Mouse (Mus musculus) MEL-GATA-1-ER (cell line): ENCODE measurements around the gene C1qtnf7.

Source experiments
- DNase-seq: peaks from one replicate; pipeline ENCODE4 v3.0.0-alpha.2; 2012; ENCODE audit warnings: low read depth; ENCODE audit errors: extremely low read depth

Gene C1qtnf7

DNA sequence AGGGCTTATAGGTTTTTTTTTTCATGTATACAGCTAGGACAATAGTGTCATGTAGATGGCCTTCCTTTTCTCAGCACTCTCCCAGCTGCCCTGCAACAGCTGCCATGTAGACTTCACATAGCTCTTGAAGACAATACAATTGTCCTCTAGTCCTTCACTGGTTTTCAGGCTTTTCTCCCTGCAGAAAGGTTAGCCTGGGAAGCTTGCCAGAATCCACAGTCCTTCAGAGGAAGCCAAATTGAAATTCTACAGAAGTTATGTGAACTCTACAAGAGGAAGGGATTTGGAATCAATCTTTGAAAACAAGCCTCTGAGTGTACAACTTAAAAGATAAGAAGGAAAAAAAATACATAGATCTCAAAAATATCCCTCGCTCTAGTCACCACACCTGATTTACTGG is 94.4 kb downstream of the C1qtnf7 start:
- DNase-seq = no peak

DNA sequence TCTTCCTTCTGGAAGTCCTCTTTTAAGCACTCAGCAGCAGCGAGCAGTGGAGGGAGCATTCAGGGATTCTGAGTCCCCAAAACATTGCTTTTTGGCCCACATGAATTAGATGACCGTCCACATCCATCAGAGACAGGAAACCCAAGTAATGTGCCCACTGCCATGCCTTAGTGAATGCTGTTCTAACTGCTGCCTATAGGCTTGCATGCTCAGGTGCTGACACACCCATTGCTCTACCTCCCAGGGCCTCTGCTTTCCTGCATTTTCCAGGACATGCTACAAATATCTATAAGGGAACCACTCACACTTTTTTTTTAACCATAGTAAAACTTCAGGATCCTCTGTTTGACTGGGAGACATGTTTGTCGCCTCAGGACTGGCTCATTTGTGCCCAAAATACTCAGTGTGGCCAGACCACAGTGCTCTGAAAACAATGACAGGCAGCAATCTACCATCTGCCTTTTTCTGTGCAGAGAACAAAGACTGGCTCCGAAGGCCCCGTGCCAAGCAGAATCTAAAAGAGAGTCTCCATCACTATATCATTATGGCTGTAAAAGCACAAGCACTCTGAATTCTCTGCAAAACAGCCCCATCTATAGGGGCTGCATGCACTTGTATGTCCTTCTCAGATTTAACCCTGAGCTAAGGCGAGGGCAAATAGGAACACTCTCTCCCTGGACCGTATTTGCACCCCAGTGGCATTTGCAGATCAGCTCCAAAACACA is 106.4 kb downstream of the C1qtnf7 start:
- no peak for DNase-seq

DNA sequence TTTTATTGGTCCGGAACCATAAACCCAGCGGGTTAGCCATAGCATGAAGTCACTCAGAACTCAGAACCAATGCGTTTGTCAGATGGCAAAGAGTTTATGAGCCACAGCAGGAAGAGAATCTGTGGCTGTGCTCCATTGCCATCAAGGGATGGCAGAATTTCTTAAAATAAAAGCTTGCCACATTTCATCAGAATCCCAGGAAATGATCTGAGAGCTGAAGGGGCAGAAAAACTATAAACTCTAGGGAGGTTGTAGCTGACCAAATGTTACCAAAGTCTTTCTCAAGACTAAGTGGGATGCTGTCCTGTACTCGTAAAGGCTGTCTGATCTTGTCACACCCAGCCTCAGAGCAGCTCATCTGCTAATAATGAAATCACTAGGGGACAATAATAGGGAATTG is 110.1 kb downstream of the C1qtnf7 start:
- DNase-seq = no peak

DNA sequence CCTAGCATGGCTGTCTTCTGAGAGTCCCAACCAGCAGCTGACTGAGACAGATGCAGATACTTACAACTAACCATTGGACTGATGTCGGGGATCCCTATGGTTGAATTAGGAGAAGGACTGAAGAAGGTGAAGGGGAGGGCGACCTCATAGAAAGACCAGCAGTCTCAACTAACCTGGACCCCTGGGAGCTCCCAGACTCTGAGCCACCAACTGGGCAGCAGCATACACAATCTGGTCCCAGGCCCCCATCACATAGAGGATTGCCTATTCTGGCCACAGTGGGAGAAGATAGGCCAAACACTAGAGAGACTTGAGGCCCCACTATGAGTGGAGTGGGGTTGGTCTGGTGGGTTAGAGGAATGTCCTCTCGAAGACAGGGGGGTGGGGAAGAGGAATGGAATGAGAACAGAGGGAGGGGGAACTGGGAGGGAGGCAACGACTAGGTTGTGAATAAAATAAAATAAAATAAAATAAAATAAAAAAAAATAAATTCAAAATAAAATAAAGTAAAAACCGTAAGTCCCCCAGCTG is 118.8 kb downstream of the C1qtnf7 start:
- no peak for DNase-seq

DNA sequence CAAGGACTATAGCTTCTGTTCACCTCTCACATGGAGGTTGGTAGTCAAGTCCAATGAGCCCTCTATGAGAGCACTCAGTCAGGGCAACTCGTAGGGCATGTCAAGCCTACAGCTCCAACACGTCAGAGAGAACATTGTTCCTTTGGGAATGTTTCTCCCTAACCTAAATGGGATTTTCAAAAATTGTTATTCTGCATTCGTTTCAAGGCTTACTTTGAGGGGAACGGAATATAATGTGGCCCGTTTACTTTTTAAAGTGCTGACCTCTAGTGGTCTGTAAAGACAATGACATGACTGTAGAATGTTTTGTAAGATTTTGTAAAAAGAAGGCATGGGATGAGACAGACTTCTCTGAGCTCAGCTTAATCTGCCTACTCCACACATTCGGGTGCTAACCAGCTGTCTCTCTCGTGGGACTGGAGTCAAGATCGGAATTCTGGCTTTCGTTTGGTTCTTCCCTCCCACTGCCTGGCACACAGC is 119.3 kb downstream of the C1qtnf7 start:
- no peak for DNase-seq

DNA sequence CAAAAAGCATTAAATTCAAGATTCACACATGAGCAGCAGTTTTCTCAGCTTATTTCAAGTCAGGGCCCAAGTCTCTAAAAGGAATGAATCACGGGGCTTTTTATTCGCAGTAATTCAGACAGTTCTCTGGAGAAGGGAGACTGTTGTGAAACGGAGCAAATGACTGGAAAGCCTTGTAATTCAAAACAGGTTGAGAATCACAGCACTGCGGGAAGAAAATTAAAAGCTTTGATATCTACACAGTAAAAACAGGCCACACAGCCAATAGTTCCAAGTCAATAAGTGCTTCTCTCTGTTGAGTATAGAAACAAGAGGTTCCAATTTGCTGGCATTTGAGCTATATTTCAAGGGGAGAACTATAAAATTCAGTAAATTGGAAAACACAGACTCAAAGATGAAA is 129.7 kb downstream of the C1qtnf7 start:
- no peak for DNase-seq

DNA sequence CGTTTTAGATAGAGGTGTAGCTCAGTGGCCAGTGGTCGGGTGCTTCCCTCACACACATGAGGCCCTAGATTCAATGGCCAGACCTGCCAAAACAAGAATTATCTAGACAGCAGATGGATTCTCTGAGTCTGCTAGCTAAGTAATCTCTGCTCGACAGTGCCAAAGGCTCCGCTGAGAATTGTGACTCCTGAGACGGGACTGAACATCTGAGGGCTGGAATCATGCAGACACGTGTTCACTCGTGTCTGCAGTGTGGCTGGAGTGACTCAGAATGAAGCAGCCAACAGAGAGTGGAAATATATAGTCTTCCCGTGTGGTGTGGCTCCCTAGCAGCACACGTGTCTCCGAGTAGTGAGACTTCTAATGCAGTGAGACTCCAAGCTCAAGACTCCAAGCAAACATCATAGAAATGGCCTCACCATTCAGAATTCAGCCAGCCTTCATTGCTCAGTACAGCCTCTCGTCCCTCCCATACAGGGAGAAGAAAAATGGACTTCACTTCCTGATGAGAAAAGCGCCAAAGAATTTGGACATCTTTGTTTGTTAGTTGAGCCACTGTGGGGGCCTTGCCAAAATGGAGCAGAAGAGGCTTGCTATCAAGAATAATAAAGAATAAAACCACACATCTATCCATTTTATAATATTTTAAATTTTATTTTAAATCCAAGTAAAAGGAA is 131.9 kb downstream of the C1qtnf7 start:
- DNase-seq = no peak

DNA sequence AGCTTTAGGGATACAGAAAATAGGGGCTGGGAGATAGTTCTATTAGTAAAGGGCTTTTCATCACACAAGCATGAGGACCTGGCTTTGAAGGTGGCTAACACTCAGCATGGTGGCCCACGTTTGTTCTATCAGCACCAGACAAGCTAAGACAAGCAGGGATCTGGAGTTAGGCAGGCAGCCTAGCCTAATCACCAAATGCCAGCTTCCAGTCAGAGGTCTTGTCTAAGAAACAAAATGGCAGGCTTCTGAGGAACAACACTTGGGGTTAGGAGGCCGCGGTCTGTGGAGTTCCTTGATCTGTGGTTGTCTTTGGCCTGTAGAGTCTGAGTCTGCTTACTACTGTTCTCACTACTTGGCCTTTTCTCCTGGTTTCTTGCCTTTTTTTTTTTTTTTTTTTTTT is 146.2 kb downstream of the C1qtnf7 start:
- no peak for DNase-seq

DNA sequence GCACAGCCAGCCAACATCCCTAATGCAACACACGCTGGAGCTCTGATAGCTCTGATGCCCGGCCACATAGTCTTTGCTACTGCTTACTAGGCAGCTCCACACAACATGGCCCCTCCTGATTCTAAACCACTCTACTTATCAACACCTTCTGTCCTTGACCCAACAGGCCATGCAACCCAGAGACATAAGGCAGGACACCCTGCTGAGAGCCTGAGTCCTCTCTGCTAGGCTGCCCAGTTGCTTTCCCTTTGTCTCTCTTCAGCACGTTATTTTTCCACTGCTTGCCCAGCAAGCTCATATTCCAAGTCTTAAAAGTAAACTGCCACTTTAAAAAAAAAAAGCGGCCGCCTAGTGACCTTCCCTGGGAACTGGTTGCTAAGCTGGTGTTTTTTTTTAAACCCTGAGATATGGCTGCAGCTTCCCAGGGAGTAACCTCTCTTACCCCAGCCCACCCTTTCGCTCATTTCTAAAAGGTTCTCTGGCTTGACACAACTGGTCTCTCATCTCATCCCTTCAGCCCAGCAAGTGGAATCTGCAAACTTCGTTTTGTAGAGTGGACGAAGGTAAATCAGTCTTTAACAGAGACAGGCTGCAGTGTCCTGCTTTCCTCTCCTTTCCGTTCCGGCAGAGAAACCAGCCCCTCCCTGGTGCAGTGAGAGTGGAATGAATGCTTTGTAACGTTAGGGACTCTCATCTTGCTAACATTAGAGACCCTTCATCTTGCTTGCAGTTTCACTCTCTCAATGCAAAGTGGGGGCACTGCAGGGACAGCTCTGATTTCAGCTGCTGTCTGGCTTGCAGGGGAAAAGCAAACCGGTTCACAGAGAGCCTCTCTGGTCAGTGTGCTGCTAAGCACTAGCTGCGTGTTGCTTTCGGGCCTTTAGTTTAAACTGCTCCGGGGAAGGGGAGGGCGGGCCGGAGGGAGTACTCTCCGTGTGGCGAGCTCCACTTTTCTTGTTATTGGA is 146.9 kb downstream of the C1qtnf7 start, which contains the start of gene Cc2d2a:
TSS of gene Cc2d2a (plus strand) at position 350 of the 965 bp plus-strand sequence.
- DNase-seq = no peak

DNA sequence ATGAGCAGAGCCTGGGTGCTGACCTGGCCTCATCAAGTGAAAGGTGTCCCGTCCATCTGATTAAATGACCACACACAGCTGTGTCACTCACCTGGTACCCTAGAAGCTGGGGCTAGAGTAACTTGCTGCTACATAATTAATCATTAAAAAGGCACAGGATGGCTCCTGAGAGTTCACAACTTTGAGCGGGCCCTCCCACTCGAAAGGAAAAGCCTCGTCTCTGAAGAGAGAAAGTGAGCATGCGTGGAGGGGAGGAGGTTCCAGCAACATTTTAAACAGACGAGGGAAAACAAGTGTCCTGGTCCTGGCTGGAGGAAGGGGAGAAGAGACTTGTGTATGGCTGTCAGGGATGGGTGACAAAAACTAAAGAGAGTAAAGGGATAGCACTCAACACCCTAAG is 148.2 kb downstream of the C1qtnf7 start:
- no peak for DNase-seq

DNA sequence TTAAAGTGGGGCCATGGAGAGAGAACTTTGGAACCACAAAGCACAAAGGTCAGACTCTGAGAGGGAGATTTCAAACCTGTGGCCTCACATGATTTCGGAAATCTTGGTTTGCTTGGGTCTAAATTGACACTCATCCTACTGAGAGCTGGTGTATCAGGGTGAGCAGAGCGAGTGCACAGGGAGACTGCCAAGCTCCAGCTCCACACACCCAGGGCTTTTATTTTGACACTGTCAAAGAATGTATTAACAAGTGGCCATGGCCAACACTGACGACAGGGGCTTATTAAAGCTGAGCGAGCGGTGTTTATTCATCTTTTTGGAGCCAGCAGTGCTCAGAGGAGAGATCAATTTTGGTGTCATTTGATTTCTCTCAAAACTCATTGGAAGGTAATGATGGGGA is 149.8 kb downstream of the C1qtnf7 start:
- no peak for DNase-seq
